Mouse (Mus musculus): ENCODE data around the gene Etv6.

Gene Etv6

GRCm38 (mm10) chr6:134210675-134211457 is 175.4 kb downstream of the Etv6 start:
- DNase-seq (ENCODE audit: low read depth) = no peak

GRCm38 (mm10) chr6:134211458-134211776 is 175.9 kb downstream of the Etv6 start:
- DNase-seq (ENCODE audit: low read depth) = no peak

- no peak for DNase-seq (ENCODE audit: low read depth)
Observed at GRCm38 (mm10) chr6:134217747-134218146, 182.2 kb downstream of the Etv6 start.

- no peak for DNase-seq (ENCODE audit: low read depth)
Observed at GRCm38 (mm10) chr6:134218441-134218840, 182.9 kb downstream of the Etv6 start.

GRCm38 (mm10) chr6:134219358-134219757 is 183.9 kb downstream of the Etv6 start:
- DNase-seq (ENCODE audit: low read depth) = no peak

- DNase-seq (ENCODE audit: low read depth) = peak; percentile 18
Observed at GRCm38 (mm10) chr6:134220209-134220777, 184.8 kb downstream of the Etv6 start.

- no peak for DNase-seq (ENCODE audit: low read depth)
Observed at GRCm38 (mm10) chr6:134222248-134222929, 186.9 kb downstream of the Etv6 start.

GRCm38 (mm10) chr6:134225564-134225963 is 190.1 kb downstream of the Etv6 start:
- no peak for DNase-seq (ENCODE audit: low read depth)

- no peak for DNase-seq (ENCODE audit: low read depth)
Observed at GRCm38 (mm10) chr6:134226349-134227169, 191.1 kb downstream of the Etv6 start.

- no peak for DNase-seq (ENCODE audit: low read depth)
Observed at GRCm38 (mm10) chr6:134236311-134236710, 200.8 kb downstream of the Etv6 start.

- no peak for DNase-seq (ENCODE audit: low read depth)
Observed at GRCm38 (mm10) chr6:134238455-134238854, 203.0 kb downstream of the Etv6 start.

- no peak for DNase-seq (ENCODE audit: low read depth)
Observed at GRCm38 (mm10) chr6:134240988-134241387, 205.5 kb downstream of the Etv6 start.

GRCm38 (mm10) chr6:134243119-134243518 is 207.6 kb downstream of the Etv6 start:
- DNase-seq (ENCODE audit: low read depth) = no peak

GRCm38 (mm10) chr6:134243546-134243945 is 208.0 kb downstream of the Etv6 start:
- DNase-seq (ENCODE audit: low read depth) = no peak

GRCm38 (mm10) chr6:134244071-134244470 is 208.6 kb downstream of the Etv6 start:
- no peak for DNase-seq (ENCODE audit: low read depth)

GRCm38 (mm10) chr6:134246109-134246508 is 210.6 kb downstream of the Etv6 start:
- DNase-seq (ENCODE audit: low read depth) = no peak

GRCm38 (mm10) chr6:134247324-134247723 is 211.8 kb downstream of the Etv6 start:
- DNase-seq (ENCODE audit: low read depth) = no peak

GRCm38 (mm10) chr6:134248720-134249119 is 213.2 kb downstream of the Etv6 start:
- DNase-seq (ENCODE audit: low read depth) = no peak

- DNase-seq (ENCODE audit: low read depth) = no peak
Observed at GRCm38 (mm10) chr6:134250764-134251163, 215.3 kb downstream of the Etv6 start.

- DNase-seq (ENCODE audit: low read depth) = no peak
Observed at GRCm38 (mm10) chr6:134251364-134251763, 215.9 kb downstream of the Etv6 start.

- DNase-seq (ENCODE audit: low read depth) = no peak
Observed at GRCm38 (mm10) chr6:134252081-134252755, 216.7 kb downstream of the Etv6 start.

GRCm38 (mm10) chr6:134256369-134256768 is 220.9 kb downstream of the Etv6 start:
- no peak for DNase-seq (ENCODE audit: low read depth)

Data from c-Kit-positive CD71-negative TER-119-negative erythroid progenitor cells, embryonic 14.5 days (primary cell).